Mouse (Mus musculus) liver, embryonic 15.5 days (tissue): ENCODE measurements around the gene Trp53i11. TPM values are rescaled to one million over a fixed set of nuclear protein-coding genes. Genes with fewer than 3 reads are reported as not detected.

ENCODE experiments used
- ATAC-seq: fragments of 200-750 bp; cut with Nextera tagmentation; 2 replicates; pipeline ENCODE4 v1.8.0; 2017; ENCODE audit warnings: moderate number of reproducible peaks, mild to moderate bottlenecking, moderate library complexity; ENCODE audit not compliant: insufficient read depth
- H3K27ac ChIP-seq: fragments of 300-500 bp; sonication (generic); replicated peaks from 2 replicates; pipeline ENCODE4 v1.5.1; 2015; ENCODE audit warnings: mild to moderate bottlenecking, inconsistent platforms
- H3K27me3 ChIP-seq: fragments of 300-500 bp; sonication (generic); 2 replicates; pipeline ENCODE4 v1.6.1; 2015; ENCODE audit warnings: mild to moderate bottlenecking, inconsistent platforms
- H3K36me3 ChIP-seq: fragments of 300-500 bp; sonication (generic); replicated peaks from 2 replicates; pipeline ENCODE4 v1.6.1; 2015; ENCODE audit warnings: moderate library complexity, mild to moderate bottlenecking, inconsistent platforms
- H3K4me1 ChIP-seq: fragments of 300-500 bp; sonication (generic); replicated peaks from 2 replicates; pipeline ENCODE4 v1.6.1; 2015; ENCODE audit warnings: inconsistent platforms
- H3K4me2 ChIP-seq: fragments of 300-500 bp; sonication (generic); 2 replicates; pipeline ENCODE4 v1.6.1; 2015; ENCODE audit warnings: moderate library complexity, mild to moderate bottlenecking, inconsistent platforms
- H3K4me3 ChIP-seq: fragments of 300-500 bp; sonication (generic); replicated peaks from 2 replicates; pipeline ENCODE4 v1.5.1; 2015; ENCODE audit warnings: mild to moderate bottlenecking, inconsistent platforms
- H3K9ac ChIP-seq: fragments of 300-500 bp; sonication (generic); 2 replicates; pipeline ENCODE4 v1.6.1; 2015; ENCODE audit warnings: moderate library complexity, mild to moderate bottlenecking, inconsistent platforms
- H3K9me3 ChIP-seq: fragments of 300-500 bp; sonication (generic); replicated peaks from 2 replicates; pipeline ENCODE4 v1.6.1; 2016; ENCODE audit warnings: inconsistent platforms
- WGBS: fragments of 180-500 bp; shearing (Covaris S2); methylation state at CpG from one replicate; pipeline ENCODE4 v1.1.7; 2015; ENCODE audit warnings: mixed read lengths; ENCODE audit not compliant: insufficient replicate concordance; 5-methylcytosine and 5-hydroxymethylcytosine counted together
- polyA plus RNA-seq: library from polyadenylated mRNA; unstranded; fragments of >200 nt; fragmentation: Nextera tagmentation; extraction: Ambion mirVana; gene quantifications from 2 replicates; pipeline ENCODE4 v1.2.1, GENCODE M21; 2015

Gene Trp53i11
- polyA plus RNA-seq, 1 experiment from 2014 or later = 3.4 TPM

DNA sequence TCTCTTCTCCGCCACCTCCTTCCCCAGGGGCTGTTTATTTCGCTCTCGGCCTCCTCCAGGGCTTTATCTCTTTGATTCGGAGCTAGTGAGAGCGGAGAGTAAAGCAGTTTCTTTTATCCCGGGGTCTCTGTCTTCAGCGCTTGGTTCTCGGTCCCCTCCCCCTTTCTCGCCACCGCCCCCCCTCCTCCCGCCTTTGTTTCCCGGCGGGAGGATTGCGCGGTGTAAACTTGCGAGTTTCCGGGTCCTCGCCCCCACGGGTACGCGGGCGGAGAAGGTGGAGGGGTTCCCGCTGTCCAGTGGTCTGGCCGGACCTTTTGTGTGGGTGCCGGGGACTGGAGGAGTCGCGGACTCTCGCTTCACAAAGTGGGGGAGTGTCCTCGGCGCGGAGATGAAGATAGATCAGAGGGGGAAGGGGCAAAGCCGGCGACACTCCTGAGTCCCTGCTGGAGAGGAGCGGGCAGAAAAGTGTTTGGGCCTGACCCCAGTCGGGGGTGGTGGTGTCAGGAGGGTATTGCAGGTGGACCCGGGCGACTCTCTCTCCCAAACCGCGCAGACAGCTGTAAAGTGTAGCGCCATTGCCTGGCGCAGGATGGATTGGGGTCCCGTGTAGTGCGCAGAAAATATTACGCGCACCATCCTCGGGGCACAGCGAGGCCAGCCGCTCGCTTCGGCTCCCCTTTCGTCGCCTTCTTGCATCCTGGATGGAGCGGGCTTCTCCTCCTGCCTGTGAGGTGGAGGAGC is 842 bp downstream of the Trp53i11 start:
- no peak for ATAC-seq
- peaks cover 74% of the 10 kb centered on the region for H3K27me3 ChIP-seq

DNA sequence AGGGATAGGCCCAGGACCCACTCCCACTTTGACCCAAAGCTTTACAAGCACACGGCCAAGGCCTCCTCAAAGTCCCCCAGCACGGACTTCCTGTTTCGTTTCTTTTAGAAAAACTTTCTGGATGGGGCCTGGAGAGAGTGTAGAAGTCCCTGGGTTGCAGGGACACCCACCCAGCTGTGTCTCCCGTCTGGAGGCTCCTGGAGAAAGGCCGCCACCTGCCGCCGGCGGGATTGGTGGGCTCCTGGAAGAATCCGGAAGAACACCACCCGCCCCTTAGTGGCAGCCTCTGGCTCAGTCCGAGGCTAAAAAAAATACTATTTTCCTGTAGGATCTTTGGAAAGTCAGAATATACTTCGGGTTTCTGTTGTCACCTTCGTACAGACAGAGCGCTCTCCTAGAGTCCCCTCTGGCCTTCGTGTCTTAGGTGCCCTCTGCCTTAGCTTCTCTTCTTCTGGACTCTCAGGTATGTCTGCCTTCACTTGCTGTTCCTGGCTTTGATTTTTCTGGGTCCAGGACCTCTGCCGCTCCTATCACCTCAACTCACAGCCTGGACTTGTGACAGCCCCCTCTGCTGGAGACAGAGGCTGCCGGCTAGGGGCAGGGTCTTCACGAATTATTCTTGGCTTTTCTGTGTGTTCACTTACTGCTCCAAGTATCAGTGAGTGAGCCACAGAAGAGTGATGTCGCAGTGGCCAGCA is 1.6 kb downstream of the Trp53i11 start:
- Histone ChIP-seq H3K4me1 (peaks cover 18% of the 10 kb centered on the region), H3K9me3 (no peaks in the 10 kb centered on the region), H3K36me3 (no peaks in the 10 kb centered on the region), H3K27me3 (peaks cover 67% of the 10 kb centered on the region), H3K4me3 (peak overlapping the region; percentile 48), H3K9ac (no peak overlapping the region), H3K27ac (no peak overlapping the region), H3K4me2 (peak overlapping the region; percentile 75)
- 8% methylated on average over 19 of the region's 19 CpGs for WGBS
- no peak for ATAC-seq

More for the DNA sequence above, 842 bp downstream of the Trp53i11 start:
- H3K27ac ChIP-seq = no peak overlapping the region
- WGBS = 2% methylated on average over 53 of the region's 53 CpGs
- no peak overlapping the region for H3K9ac ChIP-seq
- no peaks in the 10 kb centered on the region for H3K36me3 ChIP-seq
- peak overlapping the region; percentile 48 for H3K4me3 ChIP-seq
- no peaks in the 10 kb centered on the region for H3K9me3 ChIP-seq
- peaks cover 18% of the 10 kb centered on the region for H3K4me1 ChIP-seq
- H3K4me2 ChIP-seq = peak overlapping the region; percentile 75

- ATAC-seq = no peak
- peaks cover 18% of the 10 kb centered on the region for H3K4me1 ChIP-seq
- H3K9ac ChIP-seq = no peak overlapping the region
- no peak overlapping the region for H3K4me2 ChIP-seq
- H3K36me3 ChIP-seq = no peaks in the 10 kb centered on the region
- 26% methylated on average over 9 of the region's 9 CpGs for WGBS
- H3K27ac ChIP-seq = no peak overlapping the region
- H3K9me3 ChIP-seq = no peaks in the 10 kb centered on the region
- H3K27me3 ChIP-seq = peaks cover 46% of the 10 kb centered on the region
- no peak overlapping the region for H3K4me3 ChIP-seq
Observed at GRCm38 (mm10) chr2:93190771-93191487, 3.6 kb downstream of the Trp53i11 start.

DNA sequence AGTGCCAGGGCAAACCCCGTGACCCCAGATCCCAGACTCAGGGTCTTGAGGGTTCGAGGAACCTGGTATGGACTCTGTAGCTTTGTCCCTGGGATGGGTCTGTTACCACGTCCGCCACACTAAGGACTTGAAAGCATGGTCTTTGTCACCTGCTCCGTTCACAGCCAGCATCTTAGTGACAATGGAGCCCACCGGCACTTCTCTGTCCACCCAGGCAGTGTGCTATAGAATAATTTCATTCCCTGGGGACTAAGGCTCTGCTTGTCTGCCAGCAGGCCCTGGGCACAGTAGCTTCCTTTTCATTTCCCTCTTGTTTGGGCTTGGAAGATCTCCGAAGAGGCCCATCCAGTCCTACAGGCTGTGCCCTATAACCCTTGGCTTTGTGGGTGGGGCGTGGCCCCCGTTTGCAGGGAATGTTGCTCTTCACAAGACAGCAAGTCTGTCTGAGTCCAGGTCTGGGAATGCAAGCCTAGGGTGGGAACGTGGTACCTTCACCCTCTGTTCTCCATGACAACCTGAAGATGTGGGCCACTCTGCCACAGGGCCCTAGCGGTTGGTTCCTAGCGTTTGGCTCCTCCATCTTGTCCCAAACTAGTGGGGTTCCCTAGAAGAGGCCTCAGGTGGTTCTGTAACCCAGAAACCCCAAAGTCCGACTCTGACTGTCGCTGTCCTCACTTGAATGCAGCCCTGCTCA is 4.3 kb downstream of the Trp53i11 start:
- ATAC-seq = no peak
- no peaks in the 10 kb centered on the region for H3K9me3 ChIP-seq
- peaks cover 42% of the 10 kb centered on the region for H3K27me3 ChIP-seq
- H3K4me2 ChIP-seq = no peak overlapping the region
- H3K9ac ChIP-seq = no peak overlapping the region
- H3K36me3 ChIP-seq = no peaks in the 10 kb centered on the region
- WGBS = 59% methylated on average over 14 of the region's 14 CpGs
- no peak overlapping the region for H3K27ac ChIP-seq
- H3K4me1 ChIP-seq = peaks cover 18% of the 10 kb centered on the region
- no peak overlapping the region for H3K4me3 ChIP-seq

DNA sequence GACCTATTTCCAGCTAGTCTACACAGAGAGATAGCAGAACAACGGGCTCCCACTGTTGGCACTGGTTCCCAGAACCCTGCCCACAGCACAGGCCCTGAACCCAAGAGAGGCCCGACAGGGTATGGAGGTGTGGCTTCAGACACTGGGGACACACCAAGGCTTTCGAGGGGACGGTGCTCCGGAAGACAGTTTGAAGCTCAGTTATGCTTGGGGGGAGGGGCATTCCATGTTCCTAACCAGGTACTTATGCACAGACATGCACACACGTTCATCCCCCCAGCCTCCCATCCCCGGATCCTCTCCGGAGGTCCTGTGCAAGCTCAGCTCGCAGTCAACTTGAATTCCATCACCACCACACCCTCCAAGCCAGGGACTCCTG is 4.8 kb downstream of the Trp53i11 start:
- no peak overlapping the region for H3K4me2 ChIP-seq

GRCm38 (mm10) chr2:93192671-93193080 is 5.3 kb downstream of the Trp53i11 start:
- Histone ChIP-seq H3K4me1 (peaks cover 17% of the 10 kb centered on the region), H3K36me3 (no peaks in the 10 kb centered on the region), H3K9me3 (no peaks in the 10 kb centered on the region), H3K9ac (no peak overlapping the region), H3K27me3 (peaks cover 32% of the 10 kb centered on the region), H3K4me3 (no peak overlapping the region), H3K4me2 (no peak overlapping the region), H3K27ac (no peak overlapping the region)
- 4% methylated on average over 6 of the region's 6 CpGs for WGBS
- ATAC-seq = no peak

More for the DNA sequence above, 4.8 kb downstream of the Trp53i11 start:
- H3K9ac ChIP-seq = no peak overlapping the region
- H3K27ac ChIP-seq = no peak overlapping the region
- WGBS = 31% methylated on average over 9 of the region's 9 CpGs
- H3K4me3 ChIP-seq = no peak overlapping the region
- no peak for ATAC-seq
- no peaks in the 10 kb centered on the region for H3K36me3 ChIP-seq
- peaks cover 37% of the 10 kb centered on the region for H3K27me3 ChIP-seq
- peaks cover 18% of the 10 kb centered on the region for H3K4me1 ChIP-seq
- no peaks in the 10 kb centered on the region for H3K9me3 ChIP-seq

DNA sequence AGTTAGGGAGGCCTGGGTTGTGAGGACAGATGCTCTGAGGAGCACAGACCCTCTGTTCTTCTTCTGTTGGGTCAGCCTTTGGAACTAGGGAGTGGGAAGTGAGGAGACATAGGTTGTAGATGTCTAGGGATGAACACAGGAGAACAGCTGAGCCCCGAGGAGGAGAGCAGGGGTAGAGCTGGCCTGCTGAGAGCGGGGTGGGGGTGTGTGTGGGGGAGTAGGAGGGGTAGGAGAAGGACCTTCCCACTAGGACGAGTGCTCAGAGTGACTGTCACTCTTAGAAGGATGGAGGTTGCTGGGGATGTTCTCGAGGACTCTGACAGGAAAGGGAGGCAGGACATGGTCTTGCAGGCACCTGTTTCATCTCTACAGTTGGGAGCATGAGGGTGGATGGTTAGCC is 6.5 kb downstream of the Trp53i11 start:
- Histone ChIP-seq H3K27me3 (peaks cover 20% of the 10 kb centered on the region), H3K9me3 (no peaks in the 10 kb centered on the region), H3K27ac (no peak overlapping the region), H3K4me1 (peaks cover 15% of the 10 kb centered on the region), H3K9ac (no peak overlapping the region), H3K36me3 (no peaks in the 10 kb centered on the region), H3K4me3 (no peak overlapping the region), H3K4me2 (no peak overlapping the region)
- no peak for ATAC-seq
- 32% methylated on average over 4 of the region's 4 CpGs for WGBS

- no peak overlapping the region for H3K4me2 ChIP-seq
- no peak overlapping the region for H3K9ac ChIP-seq
- WGBS = 7% methylated on average over 3 of the region's 3 CpGs
- no peak overlapping the region for H3K27ac ChIP-seq
- H3K4me3 ChIP-seq = no peak overlapping the region
- H3K27me3 ChIP-seq = 0 out of 2 replicates have a peak, but pooled peaks cover 3% of the 10 kb centered on the region
- ATAC-seq = no peak
- H3K9me3 ChIP-seq = no peaks in the 10 kb centered on the region
- H3K4me1 ChIP-seq = 0 out of 2 replicates have a peak, but pooled peaks cover 2% of the 10 kb centered on the region
- H3K36me3 ChIP-seq = no peaks in the 10 kb centered on the region
Observed at GRCm38 (mm10) chr2:93198846-93199245, 11.5 kb downstream of the Trp53i11 start.

DNA sequence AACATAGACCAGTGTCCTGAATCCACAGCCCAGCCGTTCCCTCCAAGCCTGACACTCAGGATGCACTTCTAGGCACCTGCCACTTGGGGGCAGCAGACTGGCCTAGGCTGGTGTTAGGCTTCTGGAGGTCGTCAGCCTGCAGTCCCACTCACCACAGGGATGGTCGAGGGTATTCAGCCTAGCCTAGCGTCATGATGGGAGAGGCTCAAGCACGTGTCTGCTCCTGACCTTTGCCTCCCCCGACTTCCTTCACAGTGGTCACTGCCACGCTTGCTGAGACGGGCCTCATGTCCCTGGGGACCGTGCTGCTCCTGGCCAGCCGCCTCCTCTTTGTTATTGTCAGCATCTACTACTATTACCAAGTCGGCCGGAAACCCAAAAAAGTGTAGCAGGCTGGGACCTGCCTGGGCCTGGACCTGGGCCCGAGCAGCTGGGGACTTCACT is 12.2 kb downstream of the Trp53i11 start:
- Histone ChIP-seq H3K27me3 (0 out of 2 replicates have a peak, but pooled peaks cover 3% of the 10 kb centered on the region), H3K9me3 (no peaks in the 10 kb centered on the region), H3K4me2 (no peak overlapping the region), H3K36me3 (no peaks in the 10 kb centered on the region), H3K27ac (no peak overlapping the region), H3K4me1 (0 out of 2 replicates have a peak, but pooled peaks cover 2% of the 10 kb centered on the region), H3K4me3 (no peak overlapping the region), H3K9ac (no peak overlapping the region)
- WGBS = 37% methylated on average over 13 of the region's 13 CpGs
- ATAC-seq = no peak

DNA sequence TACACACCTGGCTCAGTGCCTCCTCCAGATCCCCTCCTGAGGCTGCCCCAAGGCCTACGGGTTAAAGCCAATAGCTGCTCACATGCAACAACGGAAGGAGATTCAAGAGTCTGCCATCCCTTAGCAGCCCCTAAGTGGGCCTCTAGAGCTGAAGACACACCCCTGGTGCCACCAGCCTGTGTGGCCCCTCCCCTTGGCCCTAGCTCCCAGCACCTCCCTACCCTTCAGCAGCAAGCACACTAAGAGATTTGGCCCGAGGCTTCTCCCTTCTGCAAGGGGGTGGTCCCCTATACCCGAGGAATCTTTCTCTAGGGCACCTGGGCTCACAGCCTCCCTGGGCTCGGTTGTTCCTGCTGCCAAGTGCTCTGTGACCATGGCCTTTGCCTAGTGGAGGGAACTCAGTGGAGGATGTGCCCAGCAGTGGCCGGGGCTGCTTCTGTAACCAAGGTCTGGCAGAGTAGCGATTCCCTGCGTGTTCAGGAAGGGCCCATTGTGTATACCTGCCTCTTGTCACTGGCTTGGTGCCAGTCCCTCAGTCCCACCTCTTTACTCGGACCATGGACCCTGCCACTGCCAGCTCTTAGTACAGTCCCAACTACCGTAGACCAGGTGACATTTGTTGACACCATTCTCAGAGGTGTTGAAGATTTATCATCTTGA is 13.5 kb downstream of the Trp53i11 start:
- H3K4me1 ChIP-seq = 0 out of 2 replicates have a peak, but pooled peaks cover 2% of the 10 kb centered on the region
- 46% methylated on average over 10 of the region's 10 CpGs for WGBS
- 0 out of 2 replicates have a peak, but pooled peaks cover 3% of the 10 kb centered on the region for H3K27me3 ChIP-seq
- no peak overlapping the region for H3K4me3 ChIP-seq
- H3K27ac ChIP-seq = no peak overlapping the region
- no peaks in the 10 kb centered on the region for H3K9me3 ChIP-seq
- no peak overlapping the region for H3K4me2 ChIP-seq
- no peak overlapping the region for H3K9ac ChIP-seq
- no peaks in the 10 kb centered on the region for H3K36me3 ChIP-seq
- no peak for ATAC-seq
